Mouse (Mus musculus): Measurements from ENCODE around the gene Rassf6.

The Rassf6 gene

GRCm38 (mm10) chr5:90571216-90571615 is 69.2 kb downstream of the Rassf6 start:
- DNase-seq (ENCODE audit: low spot score), result no peak

- DNase-seq (ENCODE audit: low spot score), result no peak
These were observed 72.1 kb downstream of the Rassf6 start for GRCm38 (mm10) chr5:90568338-90568737.

GRCm38 (mm10) chr5:90567788-90568187 is 72.7 kb downstream of the Rassf6 start:
- DNase-seq (ENCODE audit: low spot score), result no peak

- DNase-seq (ENCODE audit: low spot score), result no peak
These were observed 75.3 kb downstream of the Rassf6 start for GRCm38 (mm10) chr5:90565205-90565604.

- no peak for DNase-seq (ENCODE audit: low spot score)
These were observed 76.3 kb downstream of the Rassf6 start for GRCm38 (mm10) chr5:90564161-90564560.

GRCm38 (mm10) chr5:90562880-90563279 is 77.6 kb downstream of the Rassf6 start:
- DNase-seq (ENCODE audit: low spot score), result no peak

- no peak for DNase-seq (ENCODE audit: low spot score)
These were observed 78.7 kb downstream of the Rassf6 start for GRCm38 (mm10) chr5:90561721-90562275.

- no peak for DNase-seq (ENCODE audit: low spot score)
These were observed 79.7 kb downstream of the Rassf6 start, which contains the start of gene 5830473C10Rik for GRCm38 (mm10) chr5:90560743-90561142. Gene 5830473C10Rik, plus strand, starts transcription at chr5:90561107.

- DNase-seq (ENCODE audit: low spot score), result no peak
These were observed 84.4 kb downstream of the Rassf6 start for GRCm38 (mm10) chr5:90556052-90556451.
